Mouse (Mus musculus): ENCODE results near the gene Ovol2. TPM values are rescaled to one million over a fixed set of nuclear protein-coding genes. Genes with fewer than 3 reads are reported as not detected.

Ovol2 gene
- total and polyA plus RNA-seq, 3 experiments = not detected

DNA sequence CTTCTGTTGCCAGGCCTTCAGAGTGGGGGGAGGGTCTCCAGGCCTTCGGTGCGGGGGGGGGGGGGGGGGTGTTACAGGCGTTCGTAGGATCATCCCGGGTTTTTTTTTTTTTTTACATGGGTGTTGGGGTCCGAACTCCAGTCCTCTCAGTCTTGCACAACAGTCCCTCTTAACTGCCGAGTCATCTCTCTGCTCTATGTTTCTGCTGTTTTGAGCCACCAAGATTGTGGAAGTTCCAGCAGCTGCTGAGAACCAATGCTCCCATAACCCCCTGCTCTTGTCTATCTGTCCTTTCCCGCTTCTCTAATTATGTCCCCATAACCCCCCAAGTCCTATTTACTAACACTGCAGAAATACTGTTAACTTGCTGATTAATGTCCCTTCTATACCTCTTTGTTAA is 5.8 kb upstream of the Ovol2 start:
- Histone ChIP-seq H3K36me3 (replicated peaks in 1 of 2; ENCODE audit: control insufficient read depth in 1 of 2, insufficient read depth in 1 of 2, low read length in 1 of 2) (peaks cover 3 to 22% of the 10 kb centered on the region in 2 experiments), H3K4me1 (ENCODE audit: control insufficient read depth in 1 of 2, insufficient read depth in 2 of 2) (peaks cover 4 to 21% of the 10 kb centered on the region in 2 experiments), H3K4me3 (replicated peaks in 1 of 3; ENCODE audit: low read depth in 2 of 3, low read length in 2 of 3, poor library complexity in 1 of 3) (peak overlapping the region; percentile 58 to 70 (median 60)), H3K27me3 (replicated peaks) (no peaks in the 10 kb centered on the region), H3K4me2 (ENCODE audit: insufficient read depth, low read depth, poor library complexity, severe bottlenecking) (peak overlapping the region; percentile 65), H3K27ac (ENCODE audit: insufficient read depth, low read depth) (0 out of 2 replicates have a peak overlapping the region, but pooled peaks have one; percentile 24), H3K9ac (ENCODE audit: insufficient read depth, low read depth) (peak overlapping the region; percentile 91), H3K79me2 (replicated peaks; ENCODE audit: control insufficient read depth, extremely low read depth, insufficient read depth, poor library complexity, severe bottlenecking) (no peaks in the 10 kb centered on the region), H3K9me3 (replicated peaks; ENCODE audit: low read length) (no peaks in the 10 kb centered on the region)
- in situ Hi-C loops (cut with MboI; ENCODE audit: low pct_ligation_motif_present, low pct_unique_long_range_greater_than_20kb, low sequenced_read_pairs) (no loop called here), dilution Hi-C loops (cut with MboI; ENCODE audit: extremely low pct_ligation_motif_present, extremely low pct_unique_long_range_greater_than_20kb, low sequenced_read_pairs) (no loop called here)
- TF ChIP-seq NRF1 (IDR thresholded peaks at IDR 0.05; ENCODE audit: low read depth, low read length) (no peak), SMC3 (IDR thresholded peaks at IDR 0.05; ENCODE audit: low read depth, low read length) (no peak), JUN (IDR thresholded peaks at IDR 0.05; ENCODE audit: insufficient read depth, low read depth, low read length) (no peak), PAX5 (IDR thresholded peaks at IDR 0.05; ENCODE audit: low read length) (no peak), IRF4 (IDR thresholded peaks at IDR 0.05; ENCODE audit: low read depth, low read length) (no peak; the same call in 1 of the 2 replicates), ZKSCAN1 (IDR thresholded peaks at IDR 0.05; ENCODE audit: borderline replicate concordance, low read depth, low read length) (no peak), JUND (conservative IDR thresholded peaks at IDR 0.05; ENCODE audit: low read depth, low read length) (no peak), CHD1 (IDR thresholded peaks at IDR 0.05; ENCODE audit: low read depth, low read length) (no peak), EP300 (IDR thresholded peaks at IDR 0.05; ENCODE audit: low read length) (no peak), ZNF384 (IDR thresholded peaks at IDR 0.05; ENCODE audit: low read depth, low read length) (no peak), POLR2AphosphoS2 (IDR thresholded peaks at IDR 0.05; ENCODE audit: low read depth, low read length) (no peak), ELF1 (IDR thresholded peaks at IDR 0.05; ENCODE audit: low read depth, low read length) (no peak), MAFK (IDR thresholded peaks at IDR 0.05; ENCODE audit: insufficient replicate concordance, low read length) (no peak), MAZ (IDR thresholded peaks at IDR 0.05; ENCODE audit: low read depth, low read length) (no peak), USF2 (conservative IDR thresholded peaks at IDR 0.05; ENCODE audit: low read depth, low read length) (no peak)
- peak; percentile 39 for DNase-seq (ENCODE audit: extremely low read depth)

DNA sequence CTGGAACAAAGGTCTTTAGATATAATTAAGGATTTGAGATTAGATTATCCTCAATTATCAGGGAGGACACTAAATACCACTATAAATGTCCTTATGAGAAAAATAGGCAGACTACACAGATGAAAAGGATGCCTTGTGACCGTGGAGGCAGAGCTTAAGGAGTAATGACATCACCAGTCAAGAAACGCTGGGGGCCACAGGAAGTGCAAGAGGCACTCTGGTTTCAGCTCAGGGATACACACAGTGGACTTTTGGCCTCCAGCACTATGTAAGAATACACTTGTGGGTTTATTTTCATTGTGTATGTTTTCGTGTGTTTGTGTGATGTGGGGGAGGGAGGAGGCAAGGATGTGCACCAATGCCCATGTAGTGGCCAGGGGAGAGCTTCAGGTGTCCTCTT is 5.3 kb upstream of the Ovol2 start:
- in situ Hi-C loops (cut with MboI; ENCODE audit: low pct_ligation_motif_present, low pct_unique_long_range_greater_than_20kb, low sequenced_read_pairs) = no loop called here
- Histone ChIP-seq H3K4me1 (ENCODE audit: control insufficient read depth in 1 of 2, insufficient read depth in 2 of 2) (peaks cover 4 to 21% of the 10 kb centered on the region in 2 experiments), H3K4me3 (replicated peaks in 1 of 3; ENCODE audit: low read depth in 2 of 3, low read length in 2 of 3, poor library complexity in 1 of 3) (peak overlapping the region; percentile 58 to 70 (median 60)), H3K27ac (ENCODE audit: insufficient read depth, low read depth) (0 out of 2 replicates have a peak overlapping the region, but pooled peaks have one; percentile 24), H3K36me3 (replicated peaks in 1 of 2; ENCODE audit: control insufficient read depth in 1 of 2, insufficient read depth in 1 of 2, low read length in 1 of 2) (peaks cover 2 to 17% of the 10 kb centered on the region in 2 experiments), H3K79me2 (replicated peaks; ENCODE audit: control insufficient read depth, extremely low read depth, insufficient read depth, poor library complexity, severe bottlenecking) (no peaks in the 10 kb centered on the region), H3K9me3 (replicated peaks; ENCODE audit: low read length) (no peaks in the 10 kb centered on the region), H3K9ac (ENCODE audit: insufficient read depth, low read depth) (peak overlapping the region; percentile 91), H3K4me2 (ENCODE audit: insufficient read depth, low read depth, poor library complexity, severe bottlenecking) (peak overlapping the region; percentile 65), H3K27me3 (replicated peaks) (no peaks in the 10 kb centered on the region)
- DNase-seq (ENCODE audit: extremely low read depth) = peak; percentile 58
- dilution Hi-C loops (cut with MboI; ENCODE audit: extremely low pct_ligation_motif_present, extremely low pct_unique_long_range_greater_than_20kb, low sequenced_read_pairs) = no loop called here
- TF ChIP-seq EP300 (IDR thresholded peaks at IDR 0.05; ENCODE audit: low read length) = peak; percentile 55; the same call in 1 of the 2 replicates
- no peak for TF ChIP-seq KAT2A (IDR thresholded peaks at IDR 0.05; ENCODE audit: insufficient replicate concordance, low read length)
- TF ChIP-seq NRF1 (IDR thresholded peaks at IDR 0.05; ENCODE audit: low read depth, low read length) = 0 out of 2 replicates have a peak, but pooled peaks have one; percentile 10
- no peak for TF ChIP-seq GABPA (IDR thresholded peaks at IDR 0.05; ENCODE audit: insufficient replicate concordance, low read depth, low read length)
- TF ChIP-seq ETS1 (conservative IDR thresholded peaks at IDR 0.05; ENCODE audit: low read depth, low read length) = no peak; the same call in 1 of the 2 replicates
- TF ChIP-seq USF2 (conservative IDR thresholded peaks at IDR 0.05; ENCODE audit: low read depth, low read length) = no peak
- TF ChIP-seq PAX5 (IDR thresholded peaks at IDR 0.05; ENCODE audit: low read length) = no peak
- TF ChIP-seq MEF2A (IDR thresholded peaks at IDR 0.05; ENCODE audit: borderline replicate concordance, low read depth, low read length) = peak; percentile 54; the same call in 1 of the 2 replicates
- TF ChIP-seq UBTF (IDR thresholded peaks at IDR 0.05; ENCODE audit: low read depth, low read length) = no peak
- TF ChIP-seq E2F4 (IDR thresholded peaks at IDR 0.05; ENCODE audit: insufficient replicate concordance, low read depth, low read length) = no peak
- no peak for TF ChIP-seq SMC3 (IDR thresholded peaks at IDR 0.05; ENCODE audit: low read depth, low read length)
- TF ChIP-seq JUND (conservative IDR thresholded peaks at IDR 0.05; ENCODE audit: low read depth, low read length) = peak; percentile 32
- TF ChIP-seq MAZ (IDR thresholded peaks at IDR 0.05; ENCODE audit: low read depth, low read length) = no peak
- peak; percentile 43; the same call in 1 of the 2 replicates for TF ChIP-seq POLR2AphosphoS2 (IDR thresholded peaks at IDR 0.05; ENCODE audit: low read depth, low read length)
- TF ChIP-seq POLR2A (IDR thresholded peaks at IDR 0.05; ENCODE audit: low read depth, low read length) = peak; percentile 44; the same call in 1 of the 2 replicates
- no peak for TF ChIP-seq BHLHE40 (IDR thresholded peaks at IDR 0.05; ENCODE audit: low read depth, low read length)
- peak; percentile 78 for TF ChIP-seq IRF4 (IDR thresholded peaks at IDR 0.05; ENCODE audit: low read depth, low read length)
- no peak for TF ChIP-seq MXI1 (IDR thresholded peaks at IDR 0.05; ENCODE audit: low read depth, low read length)
- 0 out of 2 replicates have a peak, but pooled peaks have one; percentile 21 for TF ChIP-seq CHD2 (IDR thresholded peaks at IDR 0.05; ENCODE audit: low read length)
- no peak for TF ChIP-seq ZKSCAN1 (IDR thresholded peaks at IDR 0.05; ENCODE audit: borderline replicate concordance, low read depth, low read length)
- TF ChIP-seq CTCF (conservative IDR thresholded peaks at IDR 0.05 in 1 of 2, IDR thresholded peaks at IDR 0.05 in 1 of 2; ENCODE audit: low read depth in 2 of 2, low read length in 2 of 2) = no peak
- TF ChIP-seq RAD21 (IDR thresholded peaks at IDR 0.05; ENCODE audit: low read depth, low read length) = no peak
- no peak for TF ChIP-seq MAFK (IDR thresholded peaks at IDR 0.05; ENCODE audit: insufficient replicate concordance, low read length)
- TF ChIP-seq ZNF384 (IDR thresholded peaks at IDR 0.05; ENCODE audit: low read depth, low read length) = no peak
- no peak for TF ChIP-seq ZC3H11A (IDR thresholded peaks at IDR 0.05; ENCODE audit: low read depth, low read length)
- TF ChIP-seq ZMIZ1 (IDR thresholded peaks at IDR 0.05; ENCODE audit: low read depth, low read length) = no peak
- no peak for TF ChIP-seq MAX (IDR thresholded peaks at IDR 0.05; ENCODE audit: low read length)

All from CH12.LX (cell line).